Mouse (Mus musculus): ENCODE data around the gene Cbs. TPM values are rescaled to one million over a fixed set of nuclear protein-coding genes. Genes with fewer than 3 reads are reported as not detected.

Gene Cbs
- total and polyA plus RNA-seq, 3 experiments, result 1.2 to 1.9 (median 1.4) TPM

DNA sequence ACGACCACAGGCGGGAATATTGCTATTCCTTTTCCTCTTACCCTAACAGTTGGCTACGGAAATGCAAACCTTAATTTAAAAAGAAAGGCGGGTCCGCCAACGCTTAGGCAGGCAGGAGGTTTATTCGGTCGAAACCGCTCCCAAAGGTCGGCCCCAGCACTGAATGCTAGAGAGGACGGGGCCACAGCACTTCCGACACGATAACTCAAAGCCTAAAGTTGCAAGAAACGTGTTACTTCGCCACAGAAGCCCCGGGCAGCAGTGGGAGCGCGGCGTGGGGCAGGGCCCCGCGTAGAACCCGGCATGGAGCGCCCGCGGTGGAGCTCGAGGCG is 21.1 kb upstream of the Cbs start:
- peak overlapping the region; percentile 93; the same call in 1 of the 2 replicates for H3K4me2 ChIP-seq (ENCODE audit: insufficient read depth, low read depth, poor library complexity, severe bottlenecking)

DNA sequence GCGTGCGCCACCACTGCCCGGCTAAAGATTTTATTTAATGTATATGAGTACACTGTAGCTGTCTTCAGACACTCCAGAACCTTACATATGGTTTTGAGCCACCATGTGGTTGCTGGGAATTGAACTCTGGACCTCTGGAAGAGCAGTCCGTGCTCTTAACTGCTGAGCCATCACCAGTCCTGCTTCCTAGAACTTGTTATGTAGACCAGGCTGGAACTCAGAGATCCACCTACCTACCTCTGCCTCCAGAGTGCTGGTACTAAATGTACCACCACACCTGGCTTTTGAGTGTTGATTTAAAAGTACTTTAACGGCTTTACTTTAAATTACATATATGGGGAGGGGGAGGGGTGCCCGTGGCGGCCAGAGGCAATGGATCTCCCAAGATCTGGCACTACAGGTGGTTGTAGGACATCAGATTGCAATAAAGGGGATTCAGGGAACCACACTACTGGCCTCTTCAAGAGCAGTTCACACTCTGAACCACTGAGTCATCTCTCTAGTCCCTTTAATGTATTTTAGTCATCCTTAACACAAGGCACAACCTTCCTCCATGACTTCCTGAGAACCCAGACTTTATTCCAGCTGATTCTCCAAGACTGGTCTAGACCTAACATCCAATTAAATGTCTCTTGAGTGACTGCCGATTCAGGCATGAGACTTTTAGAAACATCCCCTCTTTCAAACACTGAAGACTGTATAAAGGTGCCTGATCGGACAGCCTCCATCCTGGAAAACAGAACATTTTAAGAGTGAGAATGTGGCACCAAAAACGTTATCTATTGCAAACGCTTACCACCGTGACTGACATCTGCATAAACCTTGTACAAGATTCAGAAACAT is 20.3 kb upstream of the Cbs start:
- H3K4me3 ChIP-seq (replicated peaks in 1 of 3; ENCODE audit: low read depth in 2 of 3, low read length in 2 of 3, poor library complexity in 1 of 3), result peak overlapping the region; percentile 85 to 99 (median 96)
- no peaks in the 10 kb centered on the region for H3K27me3 ChIP-seq (replicated peaks)
- H3K36me3 ChIP-seq (replicated peaks in 1 of 2; ENCODE audit: control insufficient read depth in 1 of 2, insufficient read depth in 1 of 2, low read length in 1 of 2), result peaks cover 31 to 40% of the 10 kb centered on the region in 2 experiments
- peaks cover 2 to 30% of the 10 kb centered on the region in 2 experiments; a peak in 2 of 4 replicates for H3K4me1 ChIP-seq (ENCODE audit: control insufficient read depth in 1 of 2, insufficient read depth in 2 of 2)
- in situ Hi-C loops (cut with MboI; ENCODE audit: low pct_ligation_motif_present, low pct_unique_long_range_greater_than_20kb, low sequenced_read_pairs), result no loop called here
- H3K9me3 ChIP-seq (replicated peaks; ENCODE audit: low read length), result no peaks in the 10 kb centered on the region
- TF ChIP-seq KAT2A (IDR thresholded peaks at IDR 0.05; ENCODE audit: insufficient replicate concordance, low read length), result 0 out of 2 replicates have a peak, but pooled peaks have one; percentile 22
- TF ChIP-seq MAX (IDR thresholded peaks at IDR 0.05; ENCODE audit: low read length), result 0 out of 2 replicates have a peak, but pooled peaks have one; percentile 45
- 0 out of 2 replicates have a peak, but pooled peaks have one; percentile 64 for TF ChIP-seq CHD1 (IDR thresholded peaks at IDR 0.05; ENCODE audit: low read depth, low read length)
- TF ChIP-seq SIN3A (IDR thresholded peaks at IDR 0.05; ENCODE audit: low read length), result peak; percentile 57; the same call in 1 of the 2 replicates
- TF ChIP-seq MAFK (IDR thresholded peaks at IDR 0.05; ENCODE audit: insufficient replicate concordance, low read length), result no peak
- TF ChIP-seq ZNF384 (IDR thresholded peaks at IDR 0.05; ENCODE audit: low read depth, low read length), result 0 out of 2 replicates have a peak, but pooled peaks have one; percentile 10
- no peak for TF ChIP-seq RCOR1 (conservative IDR thresholded peaks at IDR 0.05; ENCODE audit: low read depth, low read length)
- 0 out of 2 replicates have a peak, but pooled peaks have one; percentile 23 for TF ChIP-seq MXI1 (IDR thresholded peaks at IDR 0.05; ENCODE audit: low read depth, low read length)
- TF ChIP-seq CHD2 (IDR thresholded peaks at IDR 0.05; ENCODE audit: low read length), result peak; percentile 51; the same call in 1 of the 2 replicates
- H3K4me2 ChIP-seq (ENCODE audit: insufficient read depth, low read depth, poor library complexity, severe bottlenecking), result peak overlapping the region; percentile 93
- dilution Hi-C loops (cut with MboI; ENCODE audit: extremely low pct_ligation_motif_present, extremely low pct_unique_long_range_greater_than_20kb, low sequenced_read_pairs), result no loop called here
- H3K79me2 ChIP-seq (replicated peaks; ENCODE audit: control insufficient read depth, extremely low read depth, insufficient read depth, poor library complexity, severe bottlenecking), result peaks cover 50% of the 10 kb centered on the region
- H3K9ac ChIP-seq (ENCODE audit: insufficient read depth, low read depth), result peak overlapping the region; percentile 89
- no peak overlapping the region for H3K27ac ChIP-seq (ENCODE audit: insufficient read depth, low read depth)
- no peak for DNase-seq (ENCODE audit: extremely low read depth)

More for the DNA sequence above, 21.1 kb upstream of the Cbs start:
- in situ Hi-C loops (cut with MboI; ENCODE audit: low pct_ligation_motif_present, low pct_unique_long_range_greater_than_20kb, low sequenced_read_pairs) (no loop called here), dilution Hi-C loops (cut with MboI; ENCODE audit: extremely low pct_ligation_motif_present, extremely low pct_unique_long_range_greater_than_20kb, low sequenced_read_pairs) (no loop called here)
- Histone ChIP-seq H3K9ac (ENCODE audit: insufficient read depth, low read depth) (peak overlapping the region; percentile 89), H3K4me3 (replicated peaks in 1 of 3; ENCODE audit: low read depth in 2 of 3, low read length in 2 of 3, poor library complexity in 1 of 3) (peak overlapping the region; percentile 85 to 99 (median 96)), H3K36me3 (replicated peaks in 1 of 2; ENCODE audit: control insufficient read depth in 1 of 2, insufficient read depth in 1 of 2, low read length in 1 of 2) (peaks cover 25 to 32% of the 10 kb centered on the region in 2 experiments), H3K27ac (ENCODE audit: insufficient read depth, low read depth) (no peak overlapping the region; the same call in 1 of the 2 replicates), H3K9me3 (replicated peaks; ENCODE audit: low read length) (peaks cover 2% of the 10 kb centered on the region), H3K27me3 (replicated peaks) (no peaks in the 10 kb centered on the region), H3K79me2 (replicated peaks; ENCODE audit: control insufficient read depth, extremely low read depth, insufficient read depth, poor library complexity, severe bottlenecking) (peaks cover 50% of the 10 kb centered on the region), H3K4me1 (ENCODE audit: control insufficient read depth in 1 of 2, insufficient read depth in 2 of 2) (peaks cover 2 to 30% of the 10 kb centered on the region in 2 experiments; a peak in 2 of 4 replicates)
- no peak for TF ChIP-seq ZKSCAN1 (IDR thresholded peaks at IDR 0.05; ENCODE audit: borderline replicate concordance, low read depth, low read length)
- DNase-seq (ENCODE audit: extremely low read depth), result no peak

- no peaks in the 10 kb centered on the region for H3K9me3 ChIP-seq (replicated peaks; ENCODE audit: low read length)
- H3K4me3 ChIP-seq (replicated peaks in 1 of 3; ENCODE audit: low read depth in 2 of 3, low read length in 2 of 3, poor library complexity in 1 of 3), result peak overlapping the region in 1 of 3 experiments; percentile 23
- H3K27me3 ChIP-seq (replicated peaks), result no peaks in the 10 kb centered on the region
- H3K9ac ChIP-seq (ENCODE audit: insufficient read depth, low read depth), result peak overlapping the region; percentile 89; the same call in 1 of the 2 replicates
- in situ Hi-C loops (cut with MboI; ENCODE audit: low pct_ligation_motif_present, low pct_unique_long_range_greater_than_20kb, low sequenced_read_pairs), result no loop called here
- H3K4me1 ChIP-seq (ENCODE audit: control insufficient read depth in 1 of 2, insufficient read depth in 2 of 2), result peaks cover 2 to 30% of the 10 kb centered on the region in 2 experiments; a peak in 2 of 4 replicates
- peaks cover 56% of the 10 kb centered on the region for H3K79me2 ChIP-seq (replicated peaks; ENCODE audit: control insufficient read depth, extremely low read depth, insufficient read depth, poor library complexity, severe bottlenecking)
- H3K4me2 ChIP-seq (ENCODE audit: insufficient read depth, low read depth, poor library complexity, severe bottlenecking), result peak overlapping the region; percentile 93
- no peak for DNase-seq (ENCODE audit: extremely low read depth)
- dilution Hi-C loops (cut with MboI; ENCODE audit: extremely low pct_ligation_motif_present, extremely low pct_unique_long_range_greater_than_20kb, low sequenced_read_pairs), result no loop called here
- H3K27ac ChIP-seq (ENCODE audit: insufficient read depth, low read depth), result no peak overlapping the region
- H3K36me3 ChIP-seq (replicated peaks in 1 of 2; ENCODE audit: control insufficient read depth in 1 of 2, insufficient read depth in 1 of 2, low read length in 1 of 2), result peaks cover 37 to 46% of the 10 kb centered on the region in 2 experiments
- TF ChIP-seq UBTF (IDR thresholded peaks at IDR 0.05; ENCODE audit: low read depth, low read length), result no peak
- no peak for TF ChIP-seq JUN (IDR thresholded peaks at IDR 0.05; ENCODE audit: insufficient read depth, low read depth, low read length)
- TF ChIP-seq CHD1 (IDR thresholded peaks at IDR 0.05; ENCODE audit: low read depth, low read length), result no peak
- TF ChIP-seq NRF1 (IDR thresholded peaks at IDR 0.05; ENCODE audit: low read depth, low read length), result no peak
- peak; percentile 29; the same call in 1 of the 2 replicates for TF ChIP-seq MXI1 (IDR thresholded peaks at IDR 0.05; ENCODE audit: low read depth, low read length)
- no peak for TF ChIP-seq PAX5 (IDR thresholded peaks at IDR 0.05; ENCODE audit: low read length)
- no peak for TF ChIP-seq NELFE (IDR thresholded peaks at IDR 0.05; ENCODE audit: low read depth, low read length)
- no peak for TF ChIP-seq TBP (conservative IDR thresholded peaks at IDR 0.05; ENCODE audit: low read depth, low read length)
- TF ChIP-seq HCFC1 (IDR thresholded peaks at IDR 0.05; ENCODE audit: low read depth, low read length), result no peak
- no peak for TF ChIP-seq RAD21 (IDR thresholded peaks at IDR 0.05; ENCODE audit: low read depth, low read length)
- no peak for TF ChIP-seq SIN3A (IDR thresholded peaks at IDR 0.05; ENCODE audit: low read length)
- TF ChIP-seq CTCF (conservative IDR thresholded peaks at IDR 0.05 in 1 of 2, IDR thresholded peaks at IDR 0.05 in 1 of 2; ENCODE audit: low read depth in 2 of 2, low read length in 2 of 2), result no peak
- peak; percentile 68 for TF ChIP-seq MAX (IDR thresholded peaks at IDR 0.05; ENCODE audit: low read length)
- TF ChIP-seq ZC3H11A (IDR thresholded peaks at IDR 0.05; ENCODE audit: low read depth, low read length), result no peak
- TF ChIP-seq SMC3 (IDR thresholded peaks at IDR 0.05; ENCODE audit: low read depth, low read length), result no peak
- no peak for TF ChIP-seq EP300 (IDR thresholded peaks at IDR 0.05; ENCODE audit: low read length)
- TF ChIP-seq USF1 (IDR thresholded peaks at IDR 0.05; ENCODE audit: low read depth, low read length), result no peak
These were observed 19.6 kb upstream of the Cbs start for GRCm38 (mm10) chr17:31656682-31657081.

Measured in CH12.LX (cell line).